Mouse (Mus musculus): ENCODE measurements around the gene Neu4. TPM values are rescaled to one million over a fixed set of nuclear protein-coding genes. Genes with fewer than 3 reads are reported as not detected.
"Not testable (repeated sequence)": the region's sequence is repeated elsewhere in the genome, so short reads cannot be mapped to it uniquely, and the experiment has no call there.

Gene Neu4
- polyA plus RNA-seq (2015; fragmentation: Nextera tagmentation; extraction: Ambion mirVana) = not detected in 2 replicates

- H3K27ac ChIP-seq (ENCODE audit: low read length) = no peak within 1 kb of the TSS
- 88% methylated on average over 6 of the region's 6 CpGs for WGBS
- no peak within 1 kb of the TSS for H3K4me3 ChIP-seq (ENCODE audit: low read length)
Measured at GRCm38 (mm10) chr1:94020151-94020550, at the start of gene Neu4. Neu4 (plus strand) TSS chr1:94020451.

GRCm38 (mm10) chr1:93970797-93971196 lies 49.5 kb upstream of the Neu4 start:
- H3K4me2 ChIP-seq (ENCODE audit: low read depth, low read length); H3K9ac ChIP-seq (ENCODE audit: low read depth, low read length); H3K36me3 ChIP-seq (ENCODE audit: control insufficient read depth, insufficient read depth, low read length); H3K9me3 ChIP-seq (ENCODE audit: control insufficient read depth, low read length); H3K4me1 ChIP-seq (ENCODE audit: control insufficient read depth, insufficient read depth, low read length); H3K27me3 ChIP-seq (replicated peaks; ENCODE audit: control insufficient read depth, insufficient read depth, low read length); H3K27ac ChIP-seq (ENCODE audit: low read length); H3K4me3 ChIP-seq (ENCODE audit: low read length): not testable (repeated sequence)
- ATAC-seq = peak; percentile 56
- WGBS = no CpG with 5 or more reads among the region's 4 CpGs

More at GRCm38 (mm10) chr1:94020151-94020550, at the start of gene Neu4:
- Histone ChIP-seq H3K4me2 (ENCODE audit: low read depth, low read length) (no peak within 1 kb of the TSS), H3K27me3 (replicated peaks; ENCODE audit: control insufficient read depth, insufficient read depth, low read length) (no peaks in the 10 kb centered on the region), H3K36me3 (ENCODE audit: control insufficient read depth, insufficient read depth, low read length) (no peaks in the 10 kb centered on the region), H3K4me1 (ENCODE audit: control insufficient read depth, insufficient read depth, low read length) (no peaks in the 10 kb centered on the region), H3K9me3 (ENCODE audit: control insufficient read depth, low read length) (no peaks in the 10 kb centered on the region), H3K9ac (ENCODE audit: low read depth, low read length) (no peak within 1 kb of the TSS)
- no peak for ATAC-seq

DNA sequence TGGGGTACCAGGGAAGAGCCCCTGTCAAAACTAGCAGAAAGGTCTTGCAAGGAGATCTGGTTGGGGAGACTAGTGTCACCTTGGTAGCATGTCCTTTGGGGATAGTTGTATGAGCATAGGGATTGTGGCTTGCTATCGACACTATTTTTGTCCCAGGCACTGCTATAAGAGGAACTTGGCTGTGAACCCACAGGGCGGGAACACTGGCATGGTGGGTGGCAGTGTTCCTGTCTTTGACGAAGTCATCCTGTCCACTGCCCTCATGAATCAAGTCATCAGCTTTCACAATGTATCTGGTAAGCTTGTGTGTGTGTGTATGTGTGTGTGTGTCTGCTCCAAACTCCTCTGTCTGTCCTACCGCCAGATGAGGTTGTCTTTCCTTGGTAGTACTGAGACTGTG lies 44.5 kb upstream of the Neu4 start:
- WGBS = no CpG with 5 or more reads among the region's 4 CpGs
- not testable (repeated sequence) for ATAC-seq; H3K4me3 ChIP-seq (ENCODE audit: low read length)

GRCm38 (mm10) chr1:93978287-93978686 lies 42.0 kb upstream of the Neu4 start:
- not testable (repeated sequence) for H3K9me3 ChIP-seq (ENCODE audit: control insufficient read depth, low read length); H3K27me3 ChIP-seq (replicated peaks; ENCODE audit: control insufficient read depth, insufficient read depth, low read length)
- ATAC-seq = peak; percentile 42; the same call in 1 of the 2 replicates

More for the DNA sequence above, 44.5 kb upstream of the Neu4 start:
- not testable (repeated sequence) for H3K27me3 ChIP-seq (replicated peaks; ENCODE audit: control insufficient read depth, insufficient read depth, low read length); H3K9ac ChIP-seq (ENCODE audit: low read depth, low read length); H3K4me1 ChIP-seq (ENCODE audit: control insufficient read depth, insufficient read depth, low read length); H3K36me3 ChIP-seq (ENCODE audit: control insufficient read depth, insufficient read depth, low read length); H3K27ac ChIP-seq (ENCODE audit: low read length); H3K4me2 ChIP-seq (ENCODE audit: low read depth, low read length); H3K9me3 ChIP-seq (ENCODE audit: control insufficient read depth, low read length)

GRCm38 (mm10) chr1:93980932-93981331 lies 39.3 kb upstream of the Neu4 start:
- H3K9ac ChIP-seq (ENCODE audit: low read depth, low read length); H3K27me3 ChIP-seq (replicated peaks; ENCODE audit: control insufficient read depth, insufficient read depth, low read length); H3K36me3 ChIP-seq (ENCODE audit: control insufficient read depth, insufficient read depth, low read length); H3K4me3 ChIP-seq (ENCODE audit: low read length); H3K27ac ChIP-seq (ENCODE audit: low read length); H3K4me2 ChIP-seq (ENCODE audit: low read depth, low read length); H3K4me1 ChIP-seq (ENCODE audit: control insufficient read depth, insufficient read depth, low read length); H3K9me3 ChIP-seq (ENCODE audit: control insufficient read depth, low read length): not testable (repeated sequence)
- WGBS = no CpG with 5 or more reads among the region's 2 CpGs
- ATAC-seq = peak; percentile 69

More at GRCm38 (mm10) chr1:93978287-93978686, 42.0 kb upstream of the Neu4 start:
- not testable (repeated sequence) for H3K4me1 ChIP-seq (ENCODE audit: control insufficient read depth, insufficient read depth, low read length); H3K9ac ChIP-seq (ENCODE audit: low read depth, low read length); H3K27ac ChIP-seq (ENCODE audit: low read length); H3K4me3 ChIP-seq (ENCODE audit: low read length); H3K4me2 ChIP-seq (ENCODE audit: low read depth, low read length); H3K36me3 ChIP-seq (ENCODE audit: control insufficient read depth, insufficient read depth, low read length)
- WGBS = no CpG with 5 or more reads among the region's 7 CpGs

- H3K27ac ChIP-seq (ENCODE audit: low read length) = no peak overlapping the region
- H3K9ac ChIP-seq (ENCODE audit: low read depth, low read length) = no peak overlapping the region
- H3K4me2 ChIP-seq (ENCODE audit: low read depth, low read length) = no peak overlapping the region
- no peaks in the 10 kb centered on the region for H3K4me1 ChIP-seq (ENCODE audit: control insufficient read depth, insufficient read depth, low read length)
- no peaks in the 10 kb centered on the region for H3K9me3 ChIP-seq (ENCODE audit: control insufficient read depth, low read length)
- H3K4me3 ChIP-seq (ENCODE audit: low read length) = no peak overlapping the region
- 64% methylated on average over 3 of the region's 3 CpGs for WGBS
- H3K36me3 ChIP-seq (ENCODE audit: control insufficient read depth, insufficient read depth, low read length) = no peaks in the 10 kb centered on the region
- H3K27me3 ChIP-seq (replicated peaks; ENCODE audit: control insufficient read depth, insufficient read depth, low read length) = no peaks in the 10 kb centered on the region
- no peak for ATAC-seq
Measured at GRCm38 (mm10) chr1:93986167-93986566, 34.1 kb upstream of the Neu4 start.

- ATAC-seq = no peak
Measured at GRCm38 (mm10) chr1:93988786-93989185, 31.5 kb upstream of the Neu4 start.

DNA sequence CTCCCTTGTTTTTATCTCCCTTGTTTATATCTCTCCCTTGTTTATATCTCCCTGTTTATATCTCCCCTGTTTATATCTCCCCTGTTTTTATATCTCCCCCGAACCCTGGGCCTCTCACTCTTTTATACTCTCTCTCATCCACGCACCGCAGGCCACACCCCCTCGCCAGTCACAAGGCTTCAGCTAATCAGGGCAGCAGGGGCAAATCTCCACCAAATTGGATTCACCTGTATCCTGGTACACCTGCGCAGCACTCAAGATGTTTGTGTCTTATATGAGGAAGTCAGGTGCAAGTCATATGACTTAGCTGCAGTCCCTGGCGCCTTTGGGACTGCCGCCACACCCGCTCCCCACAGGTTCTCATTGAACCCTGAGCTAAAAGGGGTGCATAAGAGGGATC lies 30.0 kb upstream of the Neu4 start, which contains the start of gene Gal3st2c:
Gal3st2c (plus strand) TSS at position 301 of the 400 bp plus-strand sequence.
- not testable (repeated sequence) for H3K9me3 ChIP-seq (ENCODE audit: control insufficient read depth, low read length); H3K27ac ChIP-seq (ENCODE audit: low read length); H3K4me2 ChIP-seq (ENCODE audit: low read depth, low read length); H3K4me1 ChIP-seq (ENCODE audit: control insufficient read depth, insufficient read depth, low read length); H3K4me3 ChIP-seq (ENCODE audit: low read length); H3K27me3 ChIP-seq (replicated peaks; ENCODE audit: control insufficient read depth, insufficient read depth, low read length); H3K36me3 ChIP-seq (ENCODE audit: control insufficient read depth, insufficient read depth, low read length); ATAC-seq; H3K9ac ChIP-seq (ENCODE audit: low read depth, low read length)
- WGBS = 81% methylated on average over 7 of the region's 8 CpGs

More at GRCm38 (mm10) chr1:93988786-93989185, 31.5 kb upstream of the Neu4 start:
- H3K9ac ChIP-seq (ENCODE audit: low read depth, low read length) = no peak overlapping the region
- H3K9me3 ChIP-seq (ENCODE audit: control insufficient read depth, low read length) = no peaks in the 10 kb centered on the region
- H3K4me1 ChIP-seq (ENCODE audit: control insufficient read depth, insufficient read depth, low read length) = no peaks in the 10 kb centered on the region
- no peaks in the 10 kb centered on the region for H3K27me3 ChIP-seq (replicated peaks; ENCODE audit: control insufficient read depth, insufficient read depth, low read length)
- 64% methylated on average over 3 of the region's 3 CpGs for WGBS
- no peak overlapping the region for H3K4me2 ChIP-seq (ENCODE audit: low read depth, low read length)
- no peak overlapping the region for H3K4me3 ChIP-seq (ENCODE audit: low read length)
- H3K36me3 ChIP-seq (ENCODE audit: control insufficient read depth, insufficient read depth, low read length) = no peaks in the 10 kb centered on the region
- H3K27ac ChIP-seq (ENCODE audit: low read length) = no peak overlapping the region

- H3K9me3 ChIP-seq (ENCODE audit: control insufficient read depth, low read length); H3K4me3 ChIP-seq (ENCODE audit: low read length); H3K4me2 ChIP-seq (ENCODE audit: low read depth, low read length); H3K27me3 ChIP-seq (replicated peaks; ENCODE audit: control insufficient read depth, insufficient read depth, low read length); H3K9ac ChIP-seq (ENCODE audit: low read depth, low read length); H3K36me3 ChIP-seq (ENCODE audit: control insufficient read depth, insufficient read depth, low read length); H3K27ac ChIP-seq (ENCODE audit: low read length); H3K4me1 ChIP-seq (ENCODE audit: control insufficient read depth, insufficient read depth, low read length): not testable (repeated sequence)
- WGBS = 83% methylated on average over 2 of the region's 2 CpGs
- 0 out of 2 replicates have a peak, but pooled peaks have one; percentile 16 for ATAC-seq
Measured at GRCm38 (mm10) chr1:93991068-93991467, 29.2 kb upstream of the Neu4 start.

- not testable (repeated sequence) for H3K27me3 ChIP-seq (replicated peaks; ENCODE audit: control insufficient read depth, insufficient read depth, low read length); H3K4me2 ChIP-seq (ENCODE audit: low read depth, low read length); ATAC-seq; H3K4me1 ChIP-seq (ENCODE audit: control insufficient read depth, insufficient read depth, low read length); H3K4me3 ChIP-seq (ENCODE audit: low read length); H3K36me3 ChIP-seq (ENCODE audit: control insufficient read depth, insufficient read depth, low read length); H3K9ac ChIP-seq (ENCODE audit: low read depth, low read length); H3K27ac ChIP-seq (ENCODE audit: low read length); H3K9me3 ChIP-seq (ENCODE audit: control insufficient read depth, low read length)
- WGBS = 91% methylated on average over 3 of the region's 3 CpGs
Measured at GRCm38 (mm10) chr1:93991491-93991890, 28.8 kb upstream of the Neu4 start.

All from intestine, embryonic 16.5 days (tissue).